Mouse (Mus musculus): ENCODE measurements around the gene Gata5. TPM values are rescaled to one million over a fixed set of nuclear protein-coding genes. Genes with fewer than 3 reads are reported as not detected.
A peak's percentile ranks its signal among the peaks of the same experiment; 100 is the strongest.

The Gata5 gene
- polyA plus RNA-seq, 1 experiment from 2014 or later = 28.0 TPM

DNA sequence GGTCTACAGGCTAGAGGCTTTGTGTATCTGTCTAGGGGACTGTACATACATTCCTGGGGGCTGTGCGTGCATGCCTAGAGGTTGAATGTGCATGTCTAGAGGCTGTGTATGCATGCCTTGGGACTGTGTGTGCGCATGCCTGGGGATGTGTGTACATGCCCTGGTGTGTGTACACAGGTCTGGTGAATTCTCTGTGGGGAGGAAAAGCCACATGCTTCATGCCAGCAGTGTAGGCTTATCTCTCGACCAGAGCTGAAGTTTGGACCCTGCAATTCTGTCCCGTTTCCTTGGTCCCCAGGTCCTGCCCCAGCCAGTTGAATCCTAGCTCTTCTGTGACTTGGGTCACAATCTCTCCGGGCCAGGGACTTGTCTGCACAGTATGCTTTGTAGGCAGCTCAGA is 42.9 kb downstream of the Gata5 start:
- no peak for ATAC-seq (replicated peaks; ENCODE audit: insufficient number of reproducible peaks, low FRiP score, low TSS enrichment)
- H3K9ac ChIP-seq (ENCODE audit: low read depth, low read length) = no peak overlapping the region
- 74% methylated on average over 5 of the region's 5 CpGs for WGBS (ENCODE audit: insufficient replicate concordance)
- no peak overlapping the region for H3K4me3 ChIP-seq (ENCODE audit: low read depth, low read length)
- H3K4me2 ChIP-seq = peak overlapping the region; percentile 16; the same call in 1 of the 2 replicates
- H3K9me3 ChIP-seq (replicated peaks; ENCODE audit: control insufficient read depth, low read length) = no peaks in the 10 kb centered on the region
- peaks cover 22% of the 10 kb centered on the region for H3K4me1 ChIP-seq (ENCODE audit: control insufficient read depth, insufficient read depth, low read length)
- no peak overlapping the region for H3K27ac ChIP-seq (ENCODE audit: low read depth, low read length)
- no peaks in the 10 kb centered on the region for H3K36me3 ChIP-seq (ENCODE audit: control insufficient read depth, insufficient read depth, low read length)
- no peaks in the 10 kb centered on the region for H3K27me3 ChIP-seq (ENCODE audit: control insufficient read depth, insufficient read depth, low read length)

DNA sequence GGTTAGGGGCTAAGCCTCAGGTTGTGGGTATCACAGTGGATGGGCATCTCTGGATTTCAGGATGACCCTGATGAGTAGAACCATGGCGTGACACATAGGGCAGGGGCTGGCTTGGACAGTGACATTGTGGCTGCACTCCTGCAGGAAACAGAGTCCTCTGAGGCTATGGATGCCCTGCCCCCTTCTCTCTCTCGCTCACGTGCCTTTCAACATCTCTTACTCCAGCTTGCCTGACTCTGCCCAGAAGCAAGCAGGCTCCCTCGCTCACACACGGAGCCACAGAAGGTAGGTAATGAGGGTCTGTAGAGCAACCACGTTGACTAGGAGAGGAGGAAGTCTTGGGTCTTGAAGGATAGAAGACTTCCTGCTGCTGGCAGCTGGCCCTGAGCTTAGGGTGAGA is 44.0 kb downstream of the Gata5 start:
- Histone ChIP-seq H3K4me2 (peak overlapping the region; percentile 43), H3K27ac (ENCODE audit: low read depth, low read length) (no peak overlapping the region)

DNA sequence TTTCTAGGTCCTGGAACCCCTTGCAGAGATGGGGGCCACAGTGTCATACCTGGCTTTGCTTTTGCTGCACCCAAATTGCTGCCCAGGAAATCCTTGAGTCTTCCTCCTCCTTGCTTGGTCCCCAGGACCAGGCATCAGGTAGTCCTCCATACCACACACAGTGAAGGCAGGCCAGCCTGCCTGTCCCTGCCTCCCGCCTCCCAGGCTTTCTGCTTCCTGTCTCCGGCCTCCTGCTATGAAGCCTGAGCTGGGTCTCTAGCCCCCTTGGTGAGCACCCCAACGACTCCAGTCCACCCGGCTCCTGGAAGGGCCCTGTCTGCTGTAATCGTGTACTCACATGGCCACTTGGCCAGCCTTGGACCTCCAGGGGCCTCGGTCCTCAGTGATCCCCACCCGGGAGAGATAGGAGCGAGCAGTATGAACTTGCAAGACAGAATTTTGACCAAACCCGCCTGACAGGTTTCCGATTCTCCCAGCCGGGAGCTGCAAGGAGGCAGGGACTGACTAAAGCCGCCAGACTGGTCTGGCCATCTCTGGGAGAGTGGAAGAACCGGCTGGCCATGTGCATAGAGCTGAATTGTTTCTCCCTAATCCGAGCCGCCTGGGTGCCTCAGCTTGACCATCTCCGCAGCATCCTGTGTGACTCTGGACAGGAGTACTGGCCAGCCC is 44.9 kb downstream of the Gata5 start, which contains the start of gene Rbbp8nl:
Gene Rbbp8nl, minus strand, starts transcription at position 440 of the 669 bp plus-strand sequence.
- Histone ChIP-seq H3K4me1 (ENCODE audit: control insufficient read depth, insufficient read depth, low read length) (peaks cover 22% of the 10 kb centered on the region), H3K9me3 (replicated peaks; ENCODE audit: control insufficient read depth, low read length) (no peaks in the 10 kb centered on the region), H3K27me3 (ENCODE audit: control insufficient read depth, insufficient read depth, low read length) (no peaks in the 10 kb centered on the region), H3K4me3 (ENCODE audit: low read depth, low read length) (no peak within 1 kb of the TSS), H3K9ac (ENCODE audit: low read depth, low read length) (no peak within 1 kb of the TSS), H3K27ac (ENCODE audit: low read depth, low read length) (no peak within 1 kb of the TSS), H3K36me3 (ENCODE audit: control insufficient read depth, insufficient read depth, low read length) (no peaks in the 10 kb centered on the region), H3K4me2 (peak within 1 kb of the TSS; percentile 43)
- WGBS (ENCODE audit: insufficient replicate concordance) = 38% methylated on average over 16 of the region's 16 CpGs
- no peak for ATAC-seq (replicated peaks; ENCODE audit: insufficient number of reproducible peaks, low FRiP score, low TSS enrichment)

More for the DNA sequence above, 44.0 kb downstream of the Gata5 start:
- peaks cover 22% of the 10 kb centered on the region for H3K4me1 ChIP-seq (ENCODE audit: control insufficient read depth, insufficient read depth, low read length)
- no peak overlapping the region for H3K4me3 ChIP-seq (ENCODE audit: low read depth, low read length)
- ATAC-seq (replicated peaks; ENCODE audit: insufficient number of reproducible peaks, low FRiP score, low TSS enrichment) = no peak
- H3K36me3 ChIP-seq (ENCODE audit: control insufficient read depth, insufficient read depth, low read length) = no peaks in the 10 kb centered on the region
- no peaks in the 10 kb centered on the region for H3K9me3 ChIP-seq (replicated peaks; ENCODE audit: control insufficient read depth, low read length)
- no peak overlapping the region for H3K9ac ChIP-seq (ENCODE audit: low read depth, low read length)
- H3K27me3 ChIP-seq (ENCODE audit: control insufficient read depth, insufficient read depth, low read length) = no peaks in the 10 kb centered on the region
- WGBS (ENCODE audit: insufficient replicate concordance) = 29% methylated on average over 6 of the region's 6 CpGs

DNA sequence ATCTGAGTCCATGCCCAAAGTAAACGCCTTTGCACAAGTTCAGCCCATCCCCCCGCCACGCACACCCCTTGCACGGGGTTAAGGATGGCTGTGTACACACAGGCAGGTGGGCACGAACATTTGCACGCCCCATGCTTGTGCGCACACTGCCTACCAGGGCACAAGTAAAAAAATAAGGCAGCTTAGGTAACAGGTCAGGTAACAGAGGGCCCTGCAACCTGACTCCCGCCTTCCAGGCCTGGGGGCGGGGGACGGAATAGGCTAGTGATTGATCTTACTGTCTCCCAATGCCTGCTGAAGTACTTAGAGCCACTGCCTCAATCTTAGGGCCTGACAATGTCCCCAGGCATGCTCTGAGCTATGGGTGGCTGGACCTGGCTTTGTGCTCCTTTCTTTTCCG is 45.5 kb downstream of the Gata5 start:
- Histone ChIP-seq H3K4me2 (no peak overlapping the region), H3K9me3 (replicated peaks; ENCODE audit: control insufficient read depth, low read length) (no peaks in the 10 kb centered on the region), H3K27ac (ENCODE audit: low read depth, low read length) (no peak overlapping the region), H3K36me3 (ENCODE audit: control insufficient read depth, insufficient read depth, low read length) (no peaks in the 10 kb centered on the region), H3K27me3 (ENCODE audit: control insufficient read depth, insufficient read depth, low read length) (no peaks in the 10 kb centered on the region), H3K4me1 (ENCODE audit: control insufficient read depth, insufficient read depth, low read length) (peaks cover 22% of the 10 kb centered on the region), H3K4me3 (ENCODE audit: low read depth, low read length) (no peak overlapping the region), H3K9ac (ENCODE audit: low read depth, low read length) (no peak overlapping the region)
- no peak for ATAC-seq (replicated peaks; ENCODE audit: insufficient number of reproducible peaks, low FRiP score, low TSS enrichment)
- WGBS (ENCODE audit: insufficient replicate concordance) = 63% methylated on average over 11 of the region's 11 CpGs

DNA sequence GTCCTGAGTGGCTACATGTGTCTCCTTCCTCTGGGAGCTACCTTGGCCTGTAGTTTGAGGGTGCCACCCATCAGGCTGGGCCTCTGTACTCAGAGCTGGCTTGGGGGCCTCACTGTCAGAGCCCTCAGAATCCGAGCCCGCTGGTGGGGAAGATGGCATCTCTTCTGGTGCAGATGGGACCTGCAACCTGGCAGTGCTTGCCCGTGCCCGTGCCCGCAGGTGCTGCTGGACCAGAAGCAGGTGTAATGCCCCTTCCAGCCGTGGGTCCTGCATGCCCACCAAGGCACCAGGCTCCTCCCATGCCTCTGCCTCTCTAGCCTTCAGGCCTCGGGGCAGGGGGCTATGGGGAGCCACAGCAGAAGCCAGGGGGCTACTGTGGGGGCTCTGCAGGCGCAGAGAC is 55.2 kb downstream of the Gata5 start:
- peaks cover 22% of the 10 kb centered on the region for H3K4me1 ChIP-seq (ENCODE audit: control insufficient read depth, insufficient read depth, low read length)
- no peak for ATAC-seq (replicated peaks; ENCODE audit: insufficient number of reproducible peaks, low FRiP score, low TSS enrichment)
- no peak overlapping the region for H3K4me3 ChIP-seq (ENCODE audit: low read depth, low read length)
- no peak overlapping the region for H3K4me2 ChIP-seq
- WGBS (ENCODE audit: insufficient replicate concordance) = 84% methylated on average over 8 of the region's 8 CpGs
- H3K36me3 ChIP-seq (ENCODE audit: control insufficient read depth, insufficient read depth, low read length) = no peaks in the 10 kb centered on the region
- no peak overlapping the region for H3K27ac ChIP-seq (ENCODE audit: low read depth, low read length)
- no peaks in the 10 kb centered on the region; the same call in 1 of the 2 replicates for H3K27me3 ChIP-seq (ENCODE audit: control insufficient read depth, insufficient read depth, low read length)
- H3K9ac ChIP-seq (ENCODE audit: low read depth, low read length) = no peak overlapping the region
- H3K9me3 ChIP-seq (replicated peaks; ENCODE audit: control insufficient read depth, low read length) = no peaks in the 10 kb centered on the region

DNA sequence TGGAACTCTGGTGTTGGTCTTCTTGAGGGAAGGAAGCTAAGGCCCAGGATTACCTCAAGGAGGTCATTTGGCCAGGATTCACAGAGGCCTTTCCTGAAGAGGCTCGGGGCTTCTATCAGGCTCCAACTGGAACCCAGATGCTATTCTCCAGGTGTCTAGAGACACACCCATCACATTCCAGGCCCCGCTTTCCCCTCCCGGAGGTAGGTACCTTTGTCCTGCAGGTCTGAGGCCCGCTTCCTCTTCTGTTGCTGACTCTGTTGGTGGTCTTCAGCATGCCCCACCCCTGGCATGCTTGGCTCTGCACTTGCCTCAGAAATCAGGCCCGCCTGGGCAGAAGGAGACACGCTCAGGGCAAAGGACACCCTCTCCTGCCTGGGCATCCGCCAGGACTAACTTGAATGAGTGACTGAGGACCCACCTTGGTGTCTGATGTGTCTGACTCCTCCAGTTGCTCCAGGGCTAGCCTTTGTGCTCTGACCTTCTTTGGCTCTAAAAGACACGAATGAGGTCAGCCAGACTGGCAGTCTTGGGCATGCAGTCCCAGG is 56.7 kb downstream of the Gata5 start:
- WGBS (ENCODE audit: insufficient replicate concordance) = 75% methylated on average over 8 of the region's 8 CpGs
- H3K9ac ChIP-seq (ENCODE audit: low read depth, low read length) = no peak overlapping the region
- H3K4me2 ChIP-seq = no peak overlapping the region
- no peak for ATAC-seq (replicated peaks; ENCODE audit: insufficient number of reproducible peaks, low FRiP score, low TSS enrichment)
- no peak overlapping the region for H3K27ac ChIP-seq (ENCODE audit: low read depth, low read length)
- no peaks in the 10 kb centered on the region for H3K36me3 ChIP-seq (ENCODE audit: control insufficient read depth, insufficient read depth, low read length)
- no peaks in the 10 kb centered on the region for H3K9me3 ChIP-seq (replicated peaks; ENCODE audit: control insufficient read depth, low read length)
- H3K4me3 ChIP-seq (ENCODE audit: low read depth, low read length) = no peak overlapping the region
- peaks cover 25% of the 10 kb centered on the region for H3K4me1 ChIP-seq (ENCODE audit: control insufficient read depth, insufficient read depth, low read length)
- no peaks in the 10 kb centered on the region; the same call in 1 of the 2 replicates for H3K27me3 ChIP-seq (ENCODE audit: control insufficient read depth, insufficient read depth, low read length)

DNA sequence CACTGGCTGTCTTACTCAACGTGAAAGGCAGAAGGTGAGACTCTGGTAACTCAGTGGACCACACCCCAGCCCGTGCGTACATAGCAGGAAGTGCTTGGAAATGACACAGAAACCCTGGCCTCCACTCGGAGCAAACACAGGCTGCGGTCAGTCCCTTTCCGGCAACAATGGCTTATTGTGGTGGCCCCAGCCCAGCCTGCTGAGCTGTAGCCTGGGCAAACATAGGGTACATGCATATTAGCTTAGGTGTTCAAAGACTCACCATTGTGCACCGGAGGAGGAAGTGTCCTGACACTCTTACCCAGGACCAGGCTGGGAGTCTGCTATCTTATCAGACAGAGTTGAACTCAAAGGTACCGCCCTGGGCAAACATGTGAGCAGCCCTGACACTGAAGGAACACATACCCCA is 57.6 kb downstream of the Gata5 start:
- Histone ChIP-seq H3K27me3 (ENCODE audit: control insufficient read depth, insufficient read depth, low read length) (no peaks in the 10 kb centered on the region), H3K9me3 (replicated peaks; ENCODE audit: control insufficient read depth, low read length) (no peaks in the 10 kb centered on the region), H3K36me3 (ENCODE audit: control insufficient read depth, insufficient read depth, low read length) (no peaks in the 10 kb centered on the region), H3K4me1 (ENCODE audit: control insufficient read depth, insufficient read depth, low read length) (peaks cover 33% of the 10 kb centered on the region), H3K4me2 (peak overlapping the region; percentile 50), H3K4me3 (ENCODE audit: low read depth, low read length) (no peak overlapping the region), H3K9ac (ENCODE audit: low read depth, low read length) (peak overlapping the region; percentile 23), H3K27ac (ENCODE audit: low read depth, low read length) (0 out of 2 replicates have a peak overlapping the region, but pooled peaks have one; percentile 58)
- WGBS (ENCODE audit: insufficient replicate concordance) = 21% methylated on average over 8 of the region's 8 CpGs
- no peak for ATAC-seq (replicated peaks; ENCODE audit: insufficient number of reproducible peaks, low FRiP score, low TSS enrichment)

DNA sequence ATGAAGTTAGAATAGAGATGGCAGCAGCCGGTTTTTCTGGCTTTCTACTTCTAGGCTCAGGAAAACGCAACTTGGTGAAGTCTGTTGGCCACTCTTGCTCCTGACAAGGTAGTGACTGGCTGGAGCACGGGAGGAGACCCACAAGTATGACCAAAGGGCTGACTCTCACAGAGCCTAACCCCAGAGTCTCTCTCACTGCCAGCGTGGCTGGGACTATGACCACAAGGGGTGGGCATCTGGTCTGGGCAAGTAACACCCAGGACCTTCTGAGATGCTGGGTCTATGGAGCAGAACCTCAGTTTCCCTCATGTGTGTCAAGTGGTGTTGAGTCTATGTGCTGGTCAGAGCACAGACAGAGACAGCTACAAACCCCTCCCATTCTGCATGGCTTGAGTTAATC is 58.1 kb downstream of the Gata5 start:
- H3K4me3 ChIP-seq (ENCODE audit: low read depth, low read length) = no peak overlapping the region
- H3K27ac ChIP-seq (ENCODE audit: low read depth, low read length) = peak overlapping the region; percentile 58
- no peaks in the 10 kb centered on the region for H3K36me3 ChIP-seq (ENCODE audit: control insufficient read depth, insufficient read depth, low read length)
- H3K27me3 ChIP-seq (ENCODE audit: control insufficient read depth, insufficient read depth, low read length) = no peaks in the 10 kb centered on the region
- 44% methylated on average over 4 of the region's 4 CpGs for WGBS (ENCODE audit: insufficient replicate concordance)
- no peaks in the 10 kb centered on the region for H3K9me3 ChIP-seq (replicated peaks; ENCODE audit: control insufficient read depth, low read length)
- H3K9ac ChIP-seq (ENCODE audit: low read depth, low read length) = peak overlapping the region; percentile 23
- no peak for ATAC-seq (replicated peaks; ENCODE audit: insufficient number of reproducible peaks, low FRiP score, low TSS enrichment)
- H3K4me1 ChIP-seq (ENCODE audit: control insufficient read depth, insufficient read depth, low read length) = peaks cover 38% of the 10 kb centered on the region
- H3K4me2 ChIP-seq = peak overlapping the region; percentile 50

DNA sequence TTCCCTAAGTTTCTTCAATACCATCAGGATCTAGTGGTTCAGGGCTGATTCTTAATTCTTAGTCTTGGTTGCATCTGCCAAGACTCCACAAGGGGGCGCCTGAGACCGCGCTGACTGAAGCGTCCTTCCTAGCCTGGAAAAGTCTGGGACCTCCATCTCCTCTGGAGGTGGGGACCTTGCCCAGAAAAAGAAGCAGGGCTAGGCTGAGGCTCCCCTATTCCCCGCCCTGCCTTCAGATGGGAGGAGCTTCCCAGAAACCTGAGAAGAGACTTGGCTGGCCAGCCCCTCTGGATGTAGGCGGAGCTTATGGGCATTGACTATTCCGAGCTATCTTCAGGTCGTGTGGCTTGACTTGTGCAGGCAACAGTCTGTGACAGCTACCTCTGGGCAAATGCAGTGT is 58.7 kb downstream of the Gata5 start:
- 0% methylated on average over 8 of the region's 8 CpGs for WGBS (ENCODE audit: insufficient replicate concordance)
- peak overlapping the region; percentile 58 for H3K27ac ChIP-seq (ENCODE audit: low read depth, low read length)
- H3K9ac ChIP-seq (ENCODE audit: low read depth, low read length) = no peak overlapping the region
- H3K4me3 ChIP-seq (ENCODE audit: low read depth, low read length) = no peak overlapping the region
- H3K9me3 ChIP-seq (replicated peaks; ENCODE audit: control insufficient read depth, low read length) = no peaks in the 10 kb centered on the region
- H3K27me3 ChIP-seq (ENCODE audit: control insufficient read depth, insufficient read depth, low read length) = no peaks in the 10 kb centered on the region
- H3K4me1 ChIP-seq (ENCODE audit: control insufficient read depth, insufficient read depth, low read length) = peaks cover 42% of the 10 kb centered on the region
- ATAC-seq (replicated peaks; ENCODE audit: insufficient number of reproducible peaks, low FRiP score, low TSS enrichment) = peak; percentile 55
- peak overlapping the region; percentile 50 for H3K4me2 ChIP-seq
- no peaks in the 10 kb centered on the region for H3K36me3 ChIP-seq (ENCODE audit: control insufficient read depth, insufficient read depth, low read length)

Data from heart, embryonic 11.5 days (tissue).